Mouse (Mus musculus) heart, embryonic 16.5 days (tissue): ENCODE results near the gene Zrsr1. TPM values are rescaled to one million over a fixed set of nuclear protein-coding genes. Genes with fewer than 3 reads are reported as not detected.
A peak's percentile ranks its signal among the peaks of the same experiment; 100 is the strongest.

ENCODE experiments used
- ATAC-seq: fragments of 200-750 bp; cut with Nextera tagmentation; replicated peaks from 2 replicates; pipeline ENCODE4 v1.8.0; 2017; ENCODE audit warnings: moderate number of reproducible peaks; ENCODE audit not compliant: insufficient read depth, low FRiP score; ENCODE audit errors: extremely low read depth
- H3K27ac ChIP-seq: fragments of 300-500 bp; sonication (generic); 2 replicates; pipeline ENCODE4 v1.5.1; 2014; ENCODE audit warnings: mild to moderate bottlenecking, low read length, control low read depth, moderate library complexity
- H3K27me3 ChIP-seq: fragments of 300-500 bp; sonication (generic); 2 replicates; pipeline ENCODE4 v1.6.1; 2014; ENCODE audit warnings: low read length, mixed read lengths; ENCODE audit not compliant: control insufficient read depth, insufficient read depth
- H3K36me3 ChIP-seq: fragments of 300-500 bp; sonication (generic); 2 replicates; pipeline ENCODE4 v1.6.1; 2014; ENCODE audit not compliant: control insufficient read depth, insufficient read depth
- H3K4me1 ChIP-seq: fragments of 300-500 bp; sonication (generic); 2 replicates; pipeline ENCODE4 v1.6.1; 2014; ENCODE audit warnings: low read length, mixed read lengths; ENCODE audit not compliant: control insufficient read depth, insufficient read depth
- H3K4me2 ChIP-seq: fragments of 300-500 bp; sonication (generic); 2 replicates; pipeline ENCODE4 v1.6.1; 2014; ENCODE audit warnings: low read depth, mild to moderate bottlenecking, control low read depth, low read length
- H3K4me3 ChIP-seq: fragments of 300-500 bp; sonication (generic); 2 replicates; pipeline ENCODE4 v1.5.1; 2014; ENCODE audit warnings: mild to moderate bottlenecking, control low read depth, low read length
- H3K9ac ChIP-seq: fragments of 300-500 bp; sonication (generic); 2 replicates; pipeline ENCODE4 v1.6.1; 2014; ENCODE audit warnings: low read length, control low read depth
- H3K9me3 ChIP-seq: fragments of 300-500 bp; sonication (generic); replicated peaks from 2 replicates; pipeline ENCODE4 v1.6.1; 2016; ENCODE audit warnings: low read length; ENCODE audit not compliant: control insufficient read depth
- WGBS: fragments of 180-500 bp; shearing (Covaris S2); extraction: QIAGEN DNeasy Blood & Tissue Kit; methylation state at CpG from one replicate; pipeline ENCODE4 v1.1.7; 2014; 5-methylcytosine and 5-hydroxymethylcytosine counted together
- polyA plus RNA-seq: library from polyadenylated mRNA; unstranded; fragments of >200 nt; fragmentation: Nextera tagmentation; extraction: Ambion mirVana; gene quantifications from 2 replicates; pipeline ENCODE4 v1.2.1, GENCODE M21; 2015

Gene Zrsr1
- polyA plus RNA-seq, 1 experiment from 2014 or later: 1.8 TPM

- Histone ChIP-seq H3K9me3 (no peaks in the 10 kb centered on the region), H3K27me3 (no peaks in the 10 kb centered on the region), H3K27ac (no peak overlapping the region), H3K9ac (peak overlapping the region; percentile 91), H3K4me2 (peak overlapping the region; percentile 81), H3K4me1 (peaks cover 11% of the 10 kb centered on the region), H3K4me3 (peak overlapping the region; percentile 83), H3K36me3 (peaks cover 19% of the 10 kb centered on the region)
- WGBS: 7% methylated on average over 14 of the region's 14 CpGs
- no peak for ATAC-seq
Observed at GRCm38 (mm10) chr11:22991218-22991835, 19.5 kb downstream of the Zrsr1 start.

GRCm38 (mm10) chr11:22994271-22994670 lies 22.5 kb downstream of the Zrsr1 start:
- no peaks in the 10 kb centered on the region for H3K27me3 ChIP-seq
- H3K36me3 ChIP-seq: peaks cover 39% of the 10 kb centered on the region
- H3K27ac ChIP-seq: no peak overlapping the region
- 67% methylated on average over 2 of the region's 2 CpGs for WGBS
- no peak for ATAC-seq
- H3K4me3 ChIP-seq: no peak overlapping the region
- no peak overlapping the region for H3K9ac ChIP-seq
- H3K9me3 ChIP-seq: no peaks in the 10 kb centered on the region
- H3K4me2 ChIP-seq: no peak overlapping the region
- peaks cover 11% of the 10 kb centered on the region for H3K4me1 ChIP-seq

GRCm38 (mm10) chr11:22995461-22995860 lies 23.7 kb downstream of the Zrsr1 start:
- WGBS: 96% methylated on average over 4 of the region's 4 CpGs
- no peaks in the 10 kb centered on the region for H3K9me3 ChIP-seq
- ATAC-seq: no peak
- H3K27me3 ChIP-seq: no peaks in the 10 kb centered on the region
- H3K4me2 ChIP-seq: no peak overlapping the region
- no peak overlapping the region for H3K4me3 ChIP-seq
- H3K4me1 ChIP-seq: peaks cover 11% of the 10 kb centered on the region
- H3K36me3 ChIP-seq: peaks cover 50% of the 10 kb centered on the region
- H3K9ac ChIP-seq: no peak overlapping the region
- H3K27ac ChIP-seq: no peak overlapping the region

- no peak overlapping the region for H3K4me3 ChIP-seq
- ATAC-seq: no peak
- WGBS: 74% methylated on average over 1 of the region's 1 CpGs
- H3K4me2 ChIP-seq: no peak overlapping the region
- no peaks in the 10 kb centered on the region for H3K9me3 ChIP-seq
- no peak overlapping the region for H3K27ac ChIP-seq
- peaks cover 70% of the 10 kb centered on the region for H3K36me3 ChIP-seq
- H3K27me3 ChIP-seq: no peaks in the 10 kb centered on the region
- no peak overlapping the region for H3K9ac ChIP-seq
- no peaks in the 10 kb centered on the region for H3K4me1 ChIP-seq
Observed at GRCm38 (mm10) chr11:22998308-22998707, 26.5 kb downstream of the Zrsr1 start.

- peaks cover 36% of the 10 kb centered on the region for H3K36me3 ChIP-seq
- H3K9ac ChIP-seq: no peak overlapping the region
- ATAC-seq: no peak
- no peaks in the 10 kb centered on the region; the same call in 1 of the 2 replicates for H3K4me1 ChIP-seq
- H3K4me2 ChIP-seq: no peak overlapping the region
- no peak overlapping the region for H3K27ac ChIP-seq
- H3K27me3 ChIP-seq: no peaks in the 10 kb centered on the region
- WGBS: 87% methylated on average over 1 of the region's 1 CpGs
- no peaks in the 10 kb centered on the region for H3K9me3 ChIP-seq
- no peak overlapping the region for H3K4me3 ChIP-seq
Observed at GRCm38 (mm10) chr11:23005276-23005675, 33.5 kb downstream of the Zrsr1 start.

- WGBS: 6% methylated on average over 6 of the region's 6 CpGs
- peaks cover 20% of the 10 kb centered on the region for H3K36me3 ChIP-seq
- H3K4me3 ChIP-seq: peak overlapping the region; percentile 69
- H3K27me3 ChIP-seq: no peaks in the 10 kb centered on the region
- H3K4me1 ChIP-seq: no peaks in the 10 kb centered on the region; the same call in 1 of the 2 replicates
- H3K27ac ChIP-seq: peak overlapping the region; percentile 30
- peak overlapping the region; percentile 75 for H3K4me2 ChIP-seq
- ATAC-seq: no peak
- H3K9me3 ChIP-seq: no peaks in the 10 kb centered on the region
- H3K9ac ChIP-seq: peak overlapping the region; percentile 51
Observed at GRCm38 (mm10) chr11:23007166-23007480, 35.3 kb downstream of the Zrsr1 start.

GRCm38 (mm10) chr11:23007481-23008180 lies 35.8 kb downstream of the Zrsr1 start, which contains the start of gene Fam161a:
Gene Fam161a, plus strand, starts transcription at chr11:23007531.
- peak; percentile 93 for ATAC-seq
- no peaks in the 10 kb centered on the region for H3K9me3 ChIP-seq
- peak within 1 kb of the TSS; percentile 84 for H3K9ac ChIP-seq
- H3K27ac ChIP-seq: peak within 1 kb of the TSS; percentile 82
- WGBS: under 1% methylated on average over 22 of the region's 22 CpGs
- H3K27me3 ChIP-seq: no peaks in the 10 kb centered on the region
- H3K4me3 ChIP-seq: peak within 1 kb of the TSS; percentile 69
- peak within 1 kb of the TSS; percentile 75 for H3K4me2 ChIP-seq
- H3K36me3 ChIP-seq: peaks cover 15% of the 10 kb centered on the region
- no peaks in the 10 kb centered on the region; the same call in 1 of the 2 replicates for H3K4me1 ChIP-seq

- Histone ChIP-seq H3K36me3 (peaks cover 14% of the 10 kb centered on the region), H3K4me3 (peak overlapping the region; percentile 69), H3K27ac (peak overlapping the region; percentile 82), H3K4me2 (peak overlapping the region; percentile 75), H3K4me1 (no peaks in the 10 kb centered on the region; the same call in 1 of the 2 replicates), H3K27me3 (no peaks in the 10 kb centered on the region), H3K9ac (peak overlapping the region; percentile 84), H3K9me3 (no peaks in the 10 kb centered on the region)
- ATAC-seq: peak; percentile 95
- under 1% methylated on average over 40 of the region's 40 CpGs for WGBS
Observed at GRCm38 (mm10) chr11:23008181-23008823, 36.5 kb downstream of the Zrsr1 start.

- Histone ChIP-seq H3K27ac (no peak overlapping the region), H3K9ac (peak overlapping the region; percentile 84), H3K27me3 (no peaks in the 10 kb centered on the region), H3K4me2 (peak overlapping the region; percentile 75), H3K9me3 (no peaks in the 10 kb centered on the region), H3K4me3 (peak overlapping the region; percentile 69), H3K36me3 (peaks cover 9% of the 10 kb centered on the region), H3K4me1 (no peaks in the 10 kb centered on the region; the same call in 1 of the 2 replicates)
- WGBS: 23% methylated on average over 4 of the region's 4 CpGs
- ATAC-seq: no peak
Observed at GRCm38 (mm10) chr11:23008824-23009200, 37.0 kb downstream of the Zrsr1 start.
